Mouse (Mus musculus): Measurements from ENCODE around the gene Acadvl.

Acadvl gene

DNA sequence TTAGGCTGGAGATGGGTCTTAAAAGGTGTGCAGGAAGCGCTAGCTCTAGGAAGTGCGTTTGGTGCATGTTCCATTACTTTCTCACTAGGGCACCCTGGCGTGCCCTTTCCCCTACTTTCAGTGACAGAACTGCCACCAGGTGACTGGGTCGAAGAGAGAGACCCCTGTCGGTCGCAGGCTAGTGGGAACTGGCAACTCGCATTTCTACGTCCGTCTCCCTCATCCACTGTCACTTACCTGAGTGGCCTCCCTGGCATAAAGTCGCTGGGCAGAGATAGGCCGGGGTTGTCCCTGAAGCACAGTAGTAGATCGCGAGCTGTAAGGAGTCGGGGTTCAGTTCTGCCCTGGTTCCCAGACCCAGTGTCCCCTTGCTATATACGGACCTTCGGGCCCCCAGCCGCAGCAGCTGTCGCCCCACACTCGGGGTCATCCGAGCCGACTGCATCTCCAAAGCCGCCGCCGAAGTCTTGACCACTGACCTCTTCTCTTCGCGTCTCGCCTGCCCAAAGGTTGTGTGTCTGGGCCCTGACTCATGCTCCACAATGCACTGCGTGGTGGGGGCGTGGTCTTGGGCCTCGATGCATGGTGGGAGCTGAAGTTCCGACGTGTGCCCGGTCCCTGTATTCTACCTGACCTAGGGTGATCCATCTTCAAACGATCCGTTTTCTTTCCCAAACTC, at the start of gene Acadvl:
Acadvl (minus strand) TSS at position 532 of the 679 bp plus-strand sequence.
- TF ChIP-seq GATA4 (IDR thresholded peaks at IDR 0.05; ENCODE audit: insufficient replicate concordance, low read length), result no peak

DNA sequence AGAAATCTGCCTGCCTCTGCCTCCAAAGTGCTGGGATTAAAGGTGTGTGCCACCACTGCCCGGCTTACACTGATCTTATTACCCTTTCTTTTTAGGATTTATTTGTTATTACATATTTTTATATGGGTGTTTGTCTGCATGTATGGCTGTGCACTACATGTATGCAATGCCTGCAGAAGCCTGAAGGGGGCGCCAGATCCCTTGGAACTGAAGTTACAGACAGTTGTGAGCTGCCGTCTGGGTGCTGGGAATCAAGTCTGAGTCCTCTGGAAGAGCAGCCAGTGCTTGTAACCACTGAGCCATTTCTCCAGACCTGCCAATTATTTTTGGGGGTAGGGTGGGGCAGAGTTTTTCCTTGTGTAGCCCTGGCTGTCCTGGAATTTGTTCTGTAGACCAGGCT, 47.8 kb upstream of the Acadvl start:
- no peak for TF ChIP-seq GATA4 (IDR thresholded peaks at IDR 0.05; ENCODE audit: insufficient replicate concordance, low read length)

GRCm38 (mm10) chr11:70059930-70060329, 44.7 kb upstream of the Acadvl start:
- TF ChIP-seq GATA4 (IDR thresholded peaks at IDR 0.05; ENCODE audit: insufficient replicate concordance, low read length), result no peak

GRCm38 (mm10) chr11:70057805-70058204, 42.6 kb upstream of the Acadvl start:
- TF ChIP-seq GATA4 (IDR thresholded peaks at IDR 0.05; ENCODE audit: insufficient replicate concordance, low read length), result no peak

- no peak; the same call in 1 of the 2 replicates for TF ChIP-seq GATA4 (IDR thresholded peaks at IDR 0.05; ENCODE audit: insufficient replicate concordance, low read length)
These were observed 40.5 kb upstream of the Acadvl start for GRCm38 (mm10) chr11:70055618-70056214.

GRCm38 (mm10) chr11:70053898-70054570, 38.8 kb upstream of the Acadvl start, which contains the start of gene Asgr1:
Asgr1 (plus strand) TSS chr11:70054085.
- peak; percentile 44; the same call in 1 of the 2 replicates for TF ChIP-seq GATA4 (IDR thresholded peaks at IDR 0.05; ENCODE audit: insufficient replicate concordance, low read length)

DNA sequence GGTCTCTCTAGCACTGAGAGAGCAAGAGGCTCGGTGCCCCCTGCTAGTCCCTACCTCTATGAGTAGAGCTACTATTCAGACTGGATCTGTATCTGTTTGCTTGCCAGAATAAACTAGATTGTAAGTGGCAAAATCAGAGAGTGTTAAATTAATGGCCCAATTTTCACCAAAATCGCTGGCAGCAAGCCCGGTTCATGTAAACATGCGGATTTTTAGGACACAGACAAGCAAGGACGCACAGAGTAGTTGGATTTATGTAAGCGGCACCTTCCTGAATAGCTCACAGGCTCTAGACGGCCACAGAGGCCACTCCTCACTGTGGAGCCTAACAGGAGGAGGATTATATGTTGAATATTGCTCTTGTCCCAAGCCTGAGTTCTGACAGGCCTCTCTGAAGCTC, 37.9 kb upstream of the Acadvl start:
- TF ChIP-seq GATA4 (IDR thresholded peaks at IDR 0.05; ENCODE audit: insufficient replicate concordance, low read length), result no peak

- TF ChIP-seq GATA4 (IDR thresholded peaks at IDR 0.05; ENCODE audit: insufficient replicate concordance, low read length), result peak; percentile 89
These were observed 34.6 kb upstream of the Acadvl start for GRCm38 (mm10) chr11:70049816-70050215.

DNA sequence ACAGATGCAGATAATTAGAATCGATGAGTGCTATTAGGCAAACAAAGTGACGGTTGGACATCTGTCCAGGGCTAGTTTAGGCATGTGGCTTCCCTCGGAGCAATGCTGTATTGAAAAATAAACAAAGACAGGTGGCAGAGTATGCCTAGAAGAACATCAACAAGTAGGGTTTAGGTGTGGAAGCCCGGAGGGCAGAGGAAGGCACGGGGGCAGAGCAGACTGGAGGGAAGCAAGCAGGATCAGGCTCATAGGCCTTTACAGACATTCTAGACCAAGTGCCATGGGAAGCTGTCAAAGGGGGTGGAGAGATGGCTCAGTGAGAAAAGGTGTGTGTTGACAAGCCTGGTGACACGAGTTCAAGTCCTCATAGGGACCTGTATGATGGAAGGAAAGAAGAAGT, 34.2 kb upstream of the Acadvl start:
- TF ChIP-seq GATA4 (IDR thresholded peaks at IDR 0.05; ENCODE audit: insufficient replicate concordance, low read length), result no peak

- no peak for TF ChIP-seq GATA4 (IDR thresholded peaks at IDR 0.05; ENCODE audit: insufficient replicate concordance, low read length)
These were observed 30.2 kb upstream of the Acadvl start for GRCm38 (mm10) chr11:70045435-70045834.

- TF ChIP-seq GATA4 (IDR thresholded peaks at IDR 0.05; ENCODE audit: insufficient replicate concordance, low read length), result no peak
These were observed 28.5 kb upstream of the Acadvl start for GRCm38 (mm10) chr11:70043665-70044064.

DNA sequence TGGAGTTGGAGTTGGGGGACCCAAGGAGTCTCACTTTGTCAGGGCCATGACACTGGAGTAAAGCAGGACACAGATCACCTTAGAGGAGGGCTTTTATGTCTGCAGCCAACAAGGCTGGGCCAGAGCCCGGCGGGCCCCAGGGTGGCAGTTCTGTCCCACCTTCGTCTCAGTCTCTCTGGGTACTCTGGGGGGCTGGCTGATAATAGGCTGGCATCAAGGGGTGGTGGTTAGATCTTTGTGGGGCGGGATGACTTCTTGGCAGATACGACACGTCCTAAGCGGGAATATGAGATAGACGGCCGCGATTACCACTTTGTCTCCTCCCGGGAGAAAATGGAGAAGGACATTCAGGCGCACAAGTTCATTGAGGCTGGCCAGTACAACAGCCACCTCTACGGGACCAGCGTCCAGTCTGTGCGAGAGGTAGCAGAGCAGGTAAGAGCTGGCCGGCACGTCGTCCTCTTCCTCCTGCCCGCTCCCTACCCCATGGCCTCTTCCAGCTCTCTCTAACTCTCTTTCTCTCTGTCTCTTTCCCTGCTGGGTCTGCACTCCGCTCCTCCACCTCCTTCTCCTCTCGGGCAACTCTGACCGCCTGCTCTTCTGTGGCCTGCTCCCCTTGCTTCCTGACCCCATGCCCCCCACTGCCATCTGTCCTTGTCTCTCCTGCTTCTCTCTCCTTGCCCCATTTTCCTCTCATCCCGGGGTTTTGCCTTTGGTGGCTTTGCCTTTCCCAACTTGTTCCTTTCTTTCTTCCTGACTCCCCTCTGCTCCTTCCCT, 27.3 kb upstream of the Acadvl start:
- no peak for TF ChIP-seq GATA4 (IDR thresholded peaks at IDR 0.05; ENCODE audit: insufficient replicate concordance, low read length)

GRCm38 (mm10) chr11:70040184-70040583, 25.0 kb upstream of the Acadvl start:
- no peak for TF ChIP-seq GATA4 (IDR thresholded peaks at IDR 0.05; ENCODE audit: insufficient replicate concordance, low read length)

GRCm38 (mm10) chr11:70039631-70040030, 24.4 kb upstream of the Acadvl start:
- no peak for TF ChIP-seq GATA4 (IDR thresholded peaks at IDR 0.05; ENCODE audit: insufficient replicate concordance, low read length)

DNA sequence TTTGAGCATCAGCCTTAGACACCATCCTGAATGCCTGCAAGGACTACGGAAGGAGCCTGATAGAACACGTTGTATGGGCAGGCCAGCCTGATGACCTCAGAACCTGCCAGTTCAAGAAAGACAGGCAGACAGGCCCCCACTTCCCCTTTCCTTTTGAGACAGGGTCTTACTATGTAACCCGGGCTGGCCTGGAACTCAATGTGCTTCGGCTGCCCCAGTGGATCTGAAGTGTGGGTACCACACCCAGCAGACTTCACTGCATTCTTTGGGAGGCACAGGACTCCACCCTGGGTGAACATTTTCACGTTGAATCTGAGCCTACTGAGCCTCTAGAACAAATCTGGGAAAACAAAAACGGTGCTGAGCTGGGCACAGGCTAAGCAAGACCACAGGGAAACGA, 23.0 kb upstream of the Acadvl start:
- no peak for TF ChIP-seq GATA4 (IDR thresholded peaks at IDR 0.05; ENCODE audit: insufficient replicate concordance, low read length)
